8 mouse cellular contexts compared by ENCODE assay signal in genomic region chr8:123768492-123769356, GRCm38 (mm10). TPM values are rescaled to one million over a fixed set of nuclear protein-coding genes. Genes with fewer than 3 reads are reported as not detected.
A peak's percentile ranks its signal among the peaks of the same experiment; 100 is the strongest.
DNase-seq lines count a peak whose midpoint lies in the region; ATAC-seq and TF ChIP-seq lines count a peak whose summit lies in the region.

No protein-coding gene starts in this region.

- H3K4me1 ChIP-seq in midbrain, embryonic 11.5 days (ENCODE audit: control insufficient read depth, insufficient read depth, low read length), result no peaks in the 10 kb centered on the region; the same call in 1 of the 2 replicates
- H3K4me1 ChIP-seq in midbrain, embryonic 15.5 days, result 0 out of 2 replicates have a peak, but pooled peaks cover under 1% of the 10 kb centered on the region
- peaks cover 3% of the 10 kb centered on the region; the same call in 1 of the 2 replicates for H3K4me1 ChIP-seq in intestine, embryonic 14.5 days (replicated peaks; ENCODE audit: control insufficient read depth, insufficient read depth, low read length)
- peaks cover 3% of the 10 kb centered on the region; the same call in 1 of the 2 replicates for H3K4me1 ChIP-seq in limb, embryonic 14.5 days (ENCODE audit: control insufficient read depth, insufficient read depth, low read length)

- no peaks in the 10 kb centered on the region for H3K9me3 ChIP-seq in midbrain, embryonic 11.5 days (ENCODE audit: control insufficient read depth, low read length)
- no peaks in the 10 kb centered on the region for H3K9me3 ChIP-seq in midbrain, embryonic 15.5 days
- H3K9me3 ChIP-seq in intestine, embryonic 14.5 days (ENCODE audit: control insufficient read depth, low read length), result no peaks in the 10 kb centered on the region
- H3K9me3 ChIP-seq in limb, embryonic 14.5 days (ENCODE audit: control insufficient read depth, low read length), result no peaks in the 10 kb centered on the region

- no peak for TF ChIP-seq POLR2A in limb, embryonic 14.5 days (IDR thresholded peaks at IDR 0.05; ENCODE audit: borderline replicate concordance, extremely low read depth, insufficient read depth, insufficient read length)

- no peaks in the 10 kb centered on the region for H3K36me3 ChIP-seq in midbrain, embryonic 11.5 days (ENCODE audit: control insufficient read depth, insufficient read depth, low read length)
- H3K36me3 ChIP-seq in midbrain, embryonic 15.5 days (replicated peaks), result no peaks in the 10 kb centered on the region
- H3K36me3 ChIP-seq in intestine, embryonic 14.5 days (ENCODE audit: control insufficient read depth, insufficient read depth, low read length), result no peaks in the 10 kb centered on the region
- no peaks in the 10 kb centered on the region for H3K36me3 ChIP-seq in limb, embryonic 14.5 days (ENCODE audit: control insufficient read depth, insufficient read depth, low read length)

- H3K9ac ChIP-seq in midbrain, embryonic 11.5 days (ENCODE audit: low read length), result no peak overlapping the region
- H3K9ac ChIP-seq in midbrain, embryonic 15.5 days, result no peak overlapping the region
- H3K9ac ChIP-seq in intestine, embryonic 14.5 days (ENCODE audit: low read length), result no peak overlapping the region
- no peak overlapping the region for H3K9ac ChIP-seq in limb, embryonic 14.5 days (ENCODE audit: low read depth, low read length, severe bottlenecking)

- H3K4me2 ChIP-seq in midbrain, embryonic 11.5 days, result no peak overlapping the region
- no peak overlapping the region for H3K4me2 ChIP-seq in midbrain, embryonic 15.5 days
- no peak overlapping the region for H3K4me2 ChIP-seq in intestine, embryonic 14.5 days (ENCODE audit: low read length)
- no peak overlapping the region for H3K4me2 ChIP-seq in limb, embryonic 14.5 days (replicated peaks; ENCODE audit: low read depth, low read length, severe bottlenecking)

- no peaks in the 10 kb centered on the region for H3K27me3 ChIP-seq in midbrain, embryonic 11.5 days (ENCODE audit: control insufficient read depth, insufficient read depth, low read length)
- no peaks in the 10 kb centered on the region; the same call in 1 of the 2 replicates for H3K27me3 ChIP-seq in midbrain, embryonic 15.5 days (replicated peaks)
- H3K27me3 ChIP-seq in intestine, embryonic 14.5 days (replicated peaks; ENCODE audit: control insufficient read depth, insufficient read depth, low read length), result no peaks in the 10 kb centered on the region
- H3K27me3 ChIP-seq in limb, embryonic 14.5 days (ENCODE audit: control insufficient read depth, insufficient read depth, low read length), result no peaks in the 10 kb centered on the region

- no peak for ATAC-seq in midbrain, embryonic 11.5 days (ENCODE audit: low FRiP score)
- no peak; the same call in 1 of the 2 replicates for ATAC-seq in midbrain, embryonic 15.5 days (replicated peaks)
- ATAC-seq in intestine, embryonic 14.5 days (replicated peaks; ENCODE audit: low FRiP score, low TSS enrichment, low read depth), result peak; percentile 29; the same call in 1 of the 2 replicates
- ATAC-seq in limb, embryonic 14.5 days (ENCODE audit: low FRiP score, low read depth), result peak; percentile 31; the same call in 1 of the 2 replicates
- ATAC-seq in erythroid progenitor cell, adult 5-6 weeks (replicated peaks; ENCODE audit: low FRiP score, poor library complexity, severe bottlenecking), result no peak

- no peak overlapping the region for H3K4me3 ChIP-seq in midbrain, embryonic 11.5 days (ENCODE audit: low read depth, low read length)
- no peak overlapping the region for H3K4me3 ChIP-seq in midbrain, embryonic 15.5 days
- no peak overlapping the region for H3K4me3 ChIP-seq in intestine, embryonic 14.5 days (ENCODE audit: low read depth, low read length)
- H3K4me3 ChIP-seq in limb, embryonic 14.5 days (replicated peaks; ENCODE audit: low read length), result no peak overlapping the region

- peak; percentile 90 for DNase-seq in midbrain, embryonic 11.5 days (ENCODE audit: low spot score, missing footprints)
- peak; percentile 78 for DNase-seq in adrenal gland, postnatal 10 days
- DNase-seq in fibroblast of lung, adult 2 months (ENCODE audit: low read depth), result peak; percentile 54
- DNase-seq in intestine, embryonic 14.5 days (ENCODE audit: low spot score), result peak; percentile 78
- peak; percentile 67 for DNase-seq in limb, embryonic 14.5 days (ENCODE audit: low spot score)
- peak; percentile 71 to 72 for DNase-seq in right cerebral cortex, adult 2 months (ENCODE audit: low spot score in 2 of 2)

- no peak overlapping the region for H3K27ac ChIP-seq in midbrain, embryonic 11.5 days (ENCODE audit: low read depth, low read length)
- H3K27ac ChIP-seq in midbrain, embryonic 15.5 days, result no peak overlapping the region
- no peak overlapping the region for H3K27ac ChIP-seq in intestine, embryonic 14.5 days (ENCODE audit: low read depth)
- no peak overlapping the region for H3K27ac ChIP-seq in limb, embryonic 14.5 days (replicated peaks; ENCODE audit: low read depth, low read length)

- 67% methylated on average over 16 of the region's 16 CpGs for WGBS in midbrain, embryonic 11.5 days
- 66% methylated on average over 16 of the region's 16 CpGs for WGBS in midbrain, embryonic 15.5 days
- 67% methylated on average over 16 of the region's 16 CpGs for WGBS in intestine, embryonic 14.5 days
- WGBS in limb, embryonic 14.5 days, result 64% methylated on average over 16 of the region's 16 CpGs

RNA-seq across cellular contexts. Expression of gene Rab4a, which starts 37.1 kb away (rescaled TPM):
- 58.8 and 61.2 TPM in 2 replicates for polyA plus RNA-seq in midbrain, embryonic 11.5 days (2014; fragmentation: Nextera tagmentation; extraction: Ambion mirVana)
- polyA plus RNA-seq in midbrain, embryonic 15.5 days (2015; fragmentation: Nextera tagmentation; extraction: Ambion mirVana), result 73.5 and 76.3 TPM in 2 replicates
- 10 to 100 TPM; 19.6 to 21.3 TPM for total RNA-seq in adrenal gland, postnatal 10 days (2021)
- polyA plus RNA-seq in intestine, embryonic 14.5 days (2014; fragmentation: Nextera tagmentation; extraction: Ambion mirVana), result 51.9 and 52.0 TPM in 2 replicates
- polyA plus RNA-seq in limb, embryonic 14.5 days (2012; rRNA removed), result 29.4 and 29.5 TPM in 2 replicates
- polyA plus RNA-seq in limb, embryonic 14.5 days (2014; fragmentation: Nextera tagmentation; extraction: Ambion mirVana), result 45.1 and 45.5 TPM in 2 replicates
- total RNA-seq in erythroid progenitor cell, adult 5-6 weeks (2015; ENCODE audit: low replicate concordance), result 1.7 and 3.6 TPM in 2 replicates
- 3.3 TPM in 1 of 2 replicates, not detected in the other for total RNA-seq in erythroid progenitor cell, adult 5-6 weeks (2017; ENCODE audit: low replicate concordance)

Comparison
In these comparisons a context has a peak if more than half of its experiments do, and no peak if none do; other contexts are left out.
1. ATAC-seq: peak in intestine, embryonic 14.5 days (single experiment) and limb, embryonic 14.5 days (single experiment); none in midbrain, embryonic 11.5 days (single experiment), midbrain, embryonic 15.5 days (single experiment) and erythroid progenitor cell, adult 5-6 weeks (single experiment).
2. Peak in every context shown above with its lines, with median percentiles within 50 percentile points of each other: DNase-seq.